Comparison of ENCODE assay signal across 11 mouse cellular contexts in the genomic region with DNA sequence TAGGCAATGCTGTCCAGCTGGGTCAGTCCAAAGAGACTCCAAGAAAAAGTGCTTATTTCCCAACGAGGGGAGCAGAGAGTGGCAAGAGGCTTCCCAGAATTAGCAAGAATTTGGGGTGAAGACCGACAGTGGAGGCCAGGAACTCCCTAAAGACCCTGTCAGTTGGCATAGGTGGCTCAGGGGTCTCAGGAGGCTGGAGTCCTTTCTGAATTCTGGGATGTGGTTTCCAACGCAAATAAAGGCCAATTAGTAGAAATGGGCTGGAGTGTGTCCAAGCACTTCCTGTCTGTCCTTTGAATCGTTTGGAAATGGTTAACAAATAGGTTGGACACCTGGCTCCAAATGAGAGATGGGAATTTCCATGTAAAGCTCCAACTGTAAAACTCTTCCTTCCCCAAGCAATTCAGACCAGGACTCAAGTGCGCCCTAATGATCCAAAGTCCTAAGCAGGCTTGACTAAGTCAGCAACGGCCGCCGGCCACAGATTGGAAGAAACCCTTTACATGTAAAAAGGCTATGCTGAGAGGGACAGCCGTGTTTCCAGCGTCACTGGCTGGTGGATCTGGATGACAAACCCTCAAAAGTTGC. TPM values are rescaled to one million over a fixed set of nuclear protein-coding genes. Genes with fewer than 3 reads are reported as not detected.
DNase-seq lines count a peak whose midpoint lies in the region; ATAC-seq and TF ChIP-seq lines count a peak whose summit lies in the region.
"Had no signal": no experiment of that assay in that cellular context is flagged by ENCODE, and none has a peak within 500 bp of the region (broad histone marks: within the 10 kb centered on the region; RNA-seq: fewer than 3 reads in every experiment).

No protein-coding gene starts in this region.

- no peaks in the 10 kb centered on the region for H3K79me2 ChIP-seq in heart, adult 2 months (replicated peaks; ENCODE audit: control insufficient read depth, insufficient read depth, low read length)

- intact Hi-C loops in heart, adult 2 months (cut with DNase I): no loop called here
- intact Hi-C loops in heart, postnatal 25 days (cut with DNase I): no loop called here

- ATAC-seq in kidney, embryonic 16.5 days (ENCODE audit: low FRiP score, low TSS enrichment): no peak
- ATAC-seq in stomach, postnatal 0 days (ENCODE audit: low FRiP score, low TSS enrichment): no peak
- ATAC-seq: hindbrain, embryonic 16.5 days had no signal

- peaks cover 31% of the 10 kb centered on the region for H3K4me1 ChIP-seq in heart, adult 2 months (ENCODE audit: control insufficient read depth, insufficient read depth, low read length)
- H3K4me1 ChIP-seq in spleen, adult 2 months (ENCODE audit: control insufficient read depth, insufficient read depth, insufficient read length): peaks cover 43% of the 10 kb centered on the region
- peaks cover 62% of the 10 kb centered on the region for H3K4me1 ChIP-seq in kidney, embryonic 16.5 days (ENCODE audit: insufficient read depth, low read length)
- H3K4me1 ChIP-seq in stomach, postnatal 0 days (replicated peaks; ENCODE audit: control insufficient read depth, insufficient read depth): peaks cover 21% of the 10 kb centered on the region
- H3K4me1 ChIP-seq: neural tube, embryonic 12.5 days had no signal

- no peak for TF ChIP-seq CTCF in heart, adult 2 months (IDR thresholded peaks at IDR 0.05)
- TF ChIP-seq CTCF in spleen, adult 2 months (IDR thresholded peaks at IDR 0.05; ENCODE audit: extremely low read depth, insufficient read depth, insufficient read length, insufficient replicate concordance): no peak
- TF ChIP-seq CTCF in stomach, postnatal 0 days (IDR thresholded peaks at IDR 0.05; ENCODE audit: low read depth): no peak

- TF ChIP-seq EP300 in heart, adult 2 months (IDR thresholded peaks at IDR 0.05; ENCODE audit: insufficient read depth, low read depth, low read length): no peak
- no peak for TF ChIP-seq EP300 in stomach, postnatal 0 days (optimal IDR thresholded peaks at IDR 0.05)

- H3K4me3 ChIP-seq in heart, adult 2 months: no peak overlapping the region
- no peak overlapping the region for H3K4me3 ChIP-seq in spleen, adult 2 months (ENCODE audit: extremely low read depth, insufficient read depth, insufficient read length)
- no peak overlapping the region for H3K4me3 ChIP-seq in kidney, embryonic 16.5 days (ENCODE audit: low read length)
- no peak overlapping the region for H3K4me3 ChIP-seq in stomach, postnatal 0 days (ENCODE audit: low read depth, low read length)
- H3K4me3 ChIP-seq: neural tube, embryonic 12.5 days had no signal

- H3K27me3 ChIP-seq in heart, adult 2 months (ENCODE audit: control insufficient read depth, insufficient read depth, low read length): no peaks in the 10 kb centered on the region
- H3K27me3 ChIP-seq in spleen, adult 2 months (ENCODE audit: control insufficient read depth, insufficient read depth, low read length): no peaks in the 10 kb centered on the region
- H3K27me3 ChIP-seq in kidney, embryonic 16.5 days (ENCODE audit: insufficient read depth, low read length): no peaks in the 10 kb centered on the region
- no peaks in the 10 kb centered on the region for H3K27me3 ChIP-seq in stomach, postnatal 0 days (ENCODE audit: control insufficient read depth, insufficient read depth, low read length)
- H3K27me3 ChIP-seq: neural tube, embryonic 12.5 days had no signal

- no peaks in the 10 kb centered on the region for H3K9me3 ChIP-seq in kidney, embryonic 16.5 days (ENCODE audit: low read length)
- no peaks in the 10 kb centered on the region for H3K9me3 ChIP-seq in stomach, postnatal 0 days (ENCODE audit: control insufficient read depth, low read length)
- H3K9me3 ChIP-seq: neural tube, embryonic 12.5 days had no signal

- no peak overlapping the region for H3K4me2 ChIP-seq in kidney, embryonic 16.5 days (replicated peaks; ENCODE audit: low read depth, low read length)
- no peak overlapping the region for H3K4me2 ChIP-seq in stomach, postnatal 0 days (replicated peaks; ENCODE audit: low read depth)
- H3K4me2 ChIP-seq: neural tube, embryonic 12.5 days had no signal

- 51% methylated on average over 10 of the region's 10 CpGs for WGBS in heart, adult 2 months
- 73% methylated on average over 10 of the region's 10 CpGs for WGBS in spleen, adult 2 months
- 72% methylated on average over 10 of the region's 10 CpGs for WGBS in kidney, embryonic 16.5 days
- WGBS in stomach, postnatal 0 days: 48% methylated on average over 10 of the region's 10 CpGs

- peaks cover 2% of the 10 kb centered on the region for H3K36me3 ChIP-seq in heart, adult 2 months (ENCODE audit: control insufficient read depth, insufficient read depth, low read length)
- no peaks in the 10 kb centered on the region for H3K36me3 ChIP-seq in spleen, adult 2 months (ENCODE audit: control insufficient read depth, insufficient read depth, low read length)
- no peaks in the 10 kb centered on the region for H3K36me3 ChIP-seq in kidney, embryonic 16.5 days (ENCODE audit: insufficient read depth, low read length)
- no peaks in the 10 kb centered on the region for H3K36me3 ChIP-seq in stomach, postnatal 0 days (ENCODE audit: control insufficient read depth, insufficient read depth, low read length)
- H3K36me3 ChIP-seq: neural tube, embryonic 12.5 days had no signal

- no peak for TF ChIP-seq POLR2A in heart, adult 2 months (IDR thresholded peaks at IDR 0.05; ENCODE audit: insufficient read depth, low read depth, low read length)
- TF ChIP-seq POLR2A in spleen, adult 2 months (IDR thresholded peaks at IDR 0.05; ENCODE audit: low read depth, low read length): no peak

- no peak for DNase-seq in heart, adult 2 months
- no peak for DNase-seq in heart, postnatal 25 days (ENCODE audit: low spot score)
- DNase-seq in spleen, adult 2 months (ENCODE audit: low read depth in 1 of 2, low spot score in 2 of 2): no peak
- no peak for DNase-seq in spleen, adult 18-20 months
- DNase-seq in stomach, postnatal 0 days (ENCODE audit: low spot score): no peak
- no peak for DNase-seq in left cerebral cortex, adult 9 months (ENCODE audit: low spot score in 2 of 2)
- DNase-seq in layer of hippocampus, postnatal 36 days: no peak
- DNase-seq: cerebellum, adult 11 months had no signal

- no peak overlapping the region for H3K9ac ChIP-seq in heart, adult 2 months (ENCODE audit: low read depth, low read length)
- H3K9ac ChIP-seq in kidney, embryonic 16.5 days (replicated peaks; ENCODE audit: low read length): no peak overlapping the region
- H3K9ac ChIP-seq in stomach, postnatal 0 days (ENCODE audit: low read length): 0 out of 2 replicates have a peak overlapping the region, but pooled peaks have one; percentile 18
- H3K9ac ChIP-seq: neural tube, embryonic 12.5 days had no signal

- H3K27ac ChIP-seq in heart, adult 2 months: peak overlapping the region; percentile 97
- H3K27ac ChIP-seq in spleen, adult 2 months (ENCODE audit: insufficient read depth, low read length): peak overlapping the region; percentile 93
- peak overlapping the region; percentile 85 for H3K27ac ChIP-seq in kidney, embryonic 16.5 days (ENCODE audit: low read length)
- H3K27ac ChIP-seq in stomach, postnatal 0 days (replicated peaks): peak overlapping the region; percentile 94
- H3K27ac ChIP-seq: neural tube, embryonic 12.5 days had no signal

RNA-seq across cellular contexts. Expression of a gene that starts 35.0 kb away (rescaled TPM):
- 1 to 10 TPM; 5.7 to 6.2 TPM for total RNA-seq in heart, adult 2 months (2021)
- polyA plus RNA-seq in heart, adult 2 months (2012; rRNA removed): 4.7 and 8.3 TPM in 2 replicates
- total RNA-seq in heart, postnatal 25 days (2021): 1 to 10 TPM; 4.6 to 4.8 TPM
- 2.1 and 2.2 TPM in 2 replicates for polyA plus RNA-seq in spleen, adult 2 months (2012; rRNA removed)
- 11.4 and 13.6 TPM in 2 replicates for polyA plus RNA-seq in kidney, embryonic 16.5 days (2015; fragmentation: Nextera tagmentation; extraction: Ambion mirVana)
- polyA plus RNA-seq in stomach, postnatal 0 days (2015; fragmentation: Nextera tagmentation; extraction: Ambion mirVana): 7.6 and 7.8 TPM in 2 replicates
- 1 to 10 TPM; 7.0 to 8.8 TPM for total RNA-seq in layer of hippocampus, postnatal 36 days (2021)

RNA-seq across cellular contexts. Expression of a gene that starts 35.2 kb away (rescaled TPM):
- 10 to 100 TPM; 18.3 to 22.4 TPM for total RNA-seq in heart, adult 2 months (2021)
- polyA plus RNA-seq in heart, adult 2 months (2012; rRNA removed): 6.4 and 8.1 TPM in 2 replicates
- 10 to 100 TPM; 19.1 to 19.2 TPM for total RNA-seq in heart, postnatal 25 days (2021)
- 5.4 and 5.9 TPM in 2 replicates for polyA plus RNA-seq in spleen, adult 2 months (2012; rRNA removed)
- polyA plus RNA-seq in kidney, embryonic 16.5 days (2015; fragmentation: Nextera tagmentation; extraction: Ambion mirVana): 51.6 and 62.1 TPM in 2 replicates
- 40.7 and 42.3 TPM in 2 replicates for polyA plus RNA-seq in stomach, postnatal 0 days (2015; fragmentation: Nextera tagmentation; extraction: Ambion mirVana)
- 10 to 100 TPM; 38.5 to 41.6 TPM for total RNA-seq in layer of hippocampus, postnatal 36 days (2021)
